Mouse (Mus musculus) heart, adult 2 months (tissue): ENCODE results near the gene Dexi.

Experiments used
- CTCF ChIP-seq: fragments of 200-600 bp; IDR thresholded peaks from 2 replicates; pipeline ENCODE4 v1.8.1; 2022; ENCODE audit warnings: antibody characterized with exemption, mild to moderate bottlenecking, moderate library complexity
- EP300 ChIP-seq: fragments of 200-500 bp; IDR thresholded peaks from 2 replicates; pipeline ENCODE4 v1.6.1; 2011; ENCODE audit warnings: low read depth, low read length, control low read depth; ENCODE audit not compliant: insufficient read depth
- POLR2A ChIP-seq: fragments of 200-500 bp; IDR thresholded peaks from 2 replicates; pipeline ENCODE4 v1.6.1; 2011; ENCODE audit warnings: mild to moderate bottlenecking, low read depth, low read length, control low read depth; ENCODE audit not compliant: insufficient read depth

- TF ChIP-seq CTCF (no peak), POLR2A (no peak), EP300 (no peak)
Measured at GRCm38 (mm10) chr16:10489483-10489882, 53.4 kb downstream of the Dexi start.
